Mouse (Mus musculus): ENCODE results near the gene Nfrkb.

Nfrkb gene

DNA sequence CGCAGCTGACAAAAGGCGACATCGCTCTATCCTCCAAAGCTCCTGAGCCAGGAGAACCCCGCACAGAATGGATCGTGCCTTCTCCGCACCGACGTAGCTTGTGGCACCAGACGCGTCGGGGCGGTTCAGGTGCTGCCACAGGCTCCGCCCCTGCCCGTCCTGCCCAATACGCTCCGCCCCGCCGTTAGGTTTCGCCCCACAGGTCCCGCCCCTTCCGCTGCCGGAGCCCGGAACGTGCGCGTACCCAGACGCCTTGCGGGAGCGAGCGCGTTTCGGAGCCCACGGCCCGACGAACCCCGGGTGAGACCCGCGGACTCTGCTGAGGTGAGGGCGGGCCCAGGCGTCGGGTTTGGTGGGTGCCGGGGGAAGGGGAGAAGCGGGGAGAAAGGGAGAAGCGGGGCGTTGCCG is at the start of gene Nfrkb:
Nfrkb (plus strand) TSS at position 246 of the 408 bp plus-strand sequence.
- peak; percentile 97 to 98 for DNase-seq

DNA sequence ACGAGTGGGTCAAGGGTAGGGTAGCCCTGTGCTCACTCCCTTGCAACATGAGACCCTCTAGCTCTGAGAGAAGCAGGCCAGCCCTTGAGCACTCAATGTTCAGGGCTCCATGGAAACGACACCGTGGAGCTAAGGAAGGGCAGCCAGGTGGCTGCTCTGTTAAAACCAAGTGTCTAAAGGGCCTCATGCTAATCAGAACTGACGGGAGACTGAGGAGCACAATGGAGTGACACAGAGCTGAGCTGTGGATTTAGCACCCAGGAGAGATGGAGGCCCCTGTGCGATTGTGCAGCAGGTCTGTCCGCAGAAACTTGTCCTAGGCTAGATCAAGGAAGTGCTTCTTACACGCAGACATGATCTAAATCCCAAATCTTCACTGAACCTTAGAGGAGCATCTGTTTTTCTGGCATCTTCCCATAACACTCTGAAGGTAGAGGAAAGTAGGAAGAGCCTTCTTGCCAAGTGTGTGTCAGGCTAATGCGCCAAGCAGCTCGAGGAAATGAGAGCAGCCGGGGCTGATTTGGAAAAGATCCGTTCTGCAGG is 41.6 kb upstream of the Nfrkb start:
- DNase-seq, result no peak

DNA sequence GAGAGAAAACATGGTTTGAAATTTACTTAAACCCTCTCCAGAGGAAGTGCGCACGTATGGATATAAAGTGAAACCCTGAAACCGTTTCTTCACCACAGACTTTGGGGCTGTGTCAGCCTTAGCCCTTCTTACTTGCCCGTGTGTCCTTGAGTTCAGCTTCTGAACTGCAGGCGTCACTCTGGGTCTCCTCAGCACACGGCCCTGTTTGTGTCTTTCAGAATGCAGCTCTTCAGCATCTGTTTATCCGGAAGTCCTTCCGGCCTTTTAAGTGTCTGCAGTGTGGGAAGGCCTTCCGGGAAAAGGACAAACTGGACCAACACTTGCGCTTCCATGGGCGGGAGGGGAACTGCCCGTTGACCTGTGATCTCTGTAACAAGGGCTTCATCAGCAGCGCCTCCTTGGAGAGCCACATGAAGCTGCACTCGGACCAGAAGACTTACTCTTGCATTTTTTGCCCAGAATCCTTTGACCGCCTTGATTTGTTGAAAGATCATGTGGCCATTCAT is 39.4 kb upstream of the Nfrkb start:
- no peak for DNase-seq

DNA sequence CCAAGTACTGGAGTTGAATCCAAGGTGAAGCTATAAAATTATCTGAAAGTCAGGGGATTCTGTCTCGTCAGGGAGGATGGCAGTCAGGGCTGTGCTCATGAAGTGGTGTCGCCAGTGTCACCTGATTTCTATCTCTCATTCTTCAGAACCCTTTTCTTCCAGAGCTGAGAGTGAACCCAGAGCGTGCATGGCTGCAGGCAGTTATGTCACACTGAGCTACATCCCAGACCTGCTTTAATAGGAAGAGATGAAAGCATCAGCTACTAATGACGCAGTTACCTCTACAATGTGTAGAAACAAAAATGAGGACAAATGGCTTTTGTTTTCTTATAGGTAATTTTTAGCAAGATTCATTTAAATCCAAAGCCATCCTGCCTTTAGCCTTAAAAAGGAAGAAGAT is 37.5 kb upstream of the Nfrkb start:
- no peak for DNase-seq

DNA sequence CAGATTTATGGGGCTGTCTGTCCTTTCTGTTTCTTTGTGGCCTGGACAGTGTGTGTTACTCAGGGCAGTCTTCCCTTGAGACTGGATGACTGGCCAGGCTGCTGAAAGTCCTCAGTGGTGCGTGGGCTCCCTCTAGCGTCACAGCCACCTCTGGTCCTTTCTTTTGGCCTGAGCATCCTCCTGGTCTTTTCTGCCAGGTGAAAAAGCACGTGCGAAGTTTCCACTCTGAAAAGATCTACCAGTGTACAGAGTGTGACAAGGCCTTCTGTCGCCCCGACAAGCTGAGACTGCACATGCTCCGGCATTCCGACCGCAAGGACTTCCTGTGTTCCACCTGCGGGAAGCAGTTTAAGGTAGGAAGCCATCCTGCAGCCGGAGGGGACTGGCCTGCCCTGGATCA is 37.1 kb upstream of the Nfrkb start:
- DNase-seq, result peak; percentile 53 to 63

DNA sequence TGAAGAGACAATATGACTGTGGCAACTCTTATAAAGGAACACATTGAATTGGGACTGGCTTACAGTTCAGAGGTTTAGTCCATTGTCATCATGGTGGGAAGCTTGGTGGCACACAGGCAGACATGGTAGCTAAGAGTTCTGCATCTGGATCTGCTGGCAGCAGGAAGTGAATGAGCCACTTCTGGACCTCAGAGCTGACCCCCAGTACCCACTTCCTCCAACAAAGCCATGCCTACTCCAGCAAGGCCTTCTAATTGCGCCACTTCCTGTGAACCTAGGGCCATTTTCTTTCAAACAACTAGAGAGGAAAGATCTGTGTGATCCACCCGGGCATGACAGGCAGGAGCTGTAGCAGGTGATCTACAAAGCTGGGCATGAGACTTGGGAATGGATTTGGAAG is 33.3 kb upstream of the Nfrkb start:
- no peak for DNase-seq

DNA sequence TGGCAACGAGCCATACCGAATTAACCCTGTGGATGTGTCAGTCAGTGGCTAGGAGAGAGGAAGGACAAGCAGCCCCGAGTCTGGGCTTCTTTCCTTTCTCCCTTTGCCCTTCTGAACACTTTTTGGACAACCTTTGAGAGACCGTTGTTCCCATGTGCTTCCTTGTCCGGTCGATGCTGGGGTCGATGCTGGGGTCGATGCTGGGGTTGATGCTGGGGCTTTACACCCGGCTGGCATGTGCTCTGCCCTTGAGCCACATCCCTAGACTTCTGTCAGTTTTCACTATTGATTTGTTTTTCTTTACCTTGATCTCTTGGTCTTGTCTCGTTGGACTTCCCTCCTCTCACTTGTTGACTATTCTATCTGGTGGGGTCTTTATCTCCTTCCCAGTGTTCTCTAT is 32.5 kb upstream of the Nfrkb start:
- no peak for DNase-seq

DNA sequence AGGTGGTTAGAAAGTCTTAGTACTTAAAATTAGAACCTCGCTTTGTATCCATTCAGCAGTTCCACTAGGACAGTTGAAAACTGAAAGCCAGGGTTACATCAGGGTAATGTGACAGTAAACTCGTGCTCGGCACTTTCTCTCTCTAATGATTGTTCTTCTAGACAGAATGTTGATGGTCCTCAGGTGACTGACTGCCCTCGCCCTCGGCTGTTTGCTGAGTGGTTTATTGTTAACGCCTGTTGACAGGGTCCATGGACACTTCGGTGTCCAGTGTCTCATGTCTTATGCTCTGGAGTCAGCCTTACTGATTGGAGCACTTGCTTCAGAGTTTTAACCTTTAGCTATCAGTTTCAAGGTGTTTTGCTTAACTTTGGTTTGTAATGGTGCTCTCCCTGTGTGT is 31.9 kb upstream of the Nfrkb start:
- DNase-seq, result no peak

DNA sequence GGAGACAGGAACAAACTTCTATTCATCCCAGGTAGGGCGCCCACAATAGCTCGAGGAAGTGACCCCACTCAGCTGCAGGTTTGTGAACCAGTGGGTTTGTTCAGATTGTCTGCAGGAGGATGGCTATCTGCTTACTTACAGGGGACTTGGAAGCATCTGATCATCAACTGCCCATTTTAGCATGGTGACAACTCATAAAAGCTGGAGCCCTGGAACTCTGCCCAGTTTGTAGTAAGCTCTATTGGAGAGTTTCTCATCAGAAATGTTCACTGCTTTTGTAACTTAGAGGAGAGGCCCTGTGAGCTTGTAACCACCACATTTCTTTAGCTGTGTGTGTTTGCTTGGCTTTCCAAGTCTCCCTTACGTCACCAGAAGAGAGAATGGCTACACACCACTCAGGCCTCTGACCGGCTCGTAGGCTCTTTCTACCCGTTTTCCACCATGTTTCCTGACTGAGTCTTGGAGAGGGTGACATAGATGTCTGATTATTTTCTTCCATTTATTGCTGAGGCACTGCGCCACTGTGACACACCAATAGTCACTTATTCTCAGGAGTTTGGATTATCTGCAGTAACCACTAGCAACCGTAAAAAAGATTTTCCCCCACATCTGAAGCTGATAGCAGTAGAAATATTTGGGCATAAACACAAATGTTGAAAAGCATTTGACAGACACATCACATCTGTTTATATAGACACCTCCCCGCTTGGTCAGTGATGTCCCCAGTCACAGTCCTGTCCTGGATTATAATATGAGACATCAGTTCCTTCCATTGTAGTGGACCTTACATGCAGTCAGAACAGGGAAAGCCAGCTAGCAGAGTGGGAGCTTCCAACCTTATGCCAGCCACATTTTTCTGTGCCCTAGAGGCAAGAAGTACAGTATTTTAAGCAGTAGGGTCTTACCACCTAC is 22.0 kb upstream of the Nfrkb start:
- no peak for DNase-seq

DNA sequence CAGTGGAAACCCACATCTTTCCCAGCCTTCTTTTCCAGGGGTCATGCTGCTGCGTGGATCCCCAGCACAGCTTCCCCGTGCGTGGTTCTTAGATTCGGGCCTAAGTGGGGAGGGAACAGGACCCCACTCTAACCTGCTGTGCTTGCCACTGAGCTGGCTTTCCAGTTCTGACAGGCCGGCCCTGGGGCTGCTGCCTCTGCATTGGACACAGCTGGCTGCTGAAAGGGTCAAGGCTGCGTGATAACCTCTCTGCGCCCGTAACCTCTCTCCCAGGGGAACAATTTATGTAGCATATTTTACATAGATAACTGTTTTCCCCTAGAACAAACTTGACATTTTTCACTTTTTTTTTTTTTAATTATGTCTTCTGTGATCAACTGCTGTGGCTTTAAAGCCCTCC is 20.9 kb upstream of the Nfrkb start:
- DNase-seq, result no peak

DNA sequence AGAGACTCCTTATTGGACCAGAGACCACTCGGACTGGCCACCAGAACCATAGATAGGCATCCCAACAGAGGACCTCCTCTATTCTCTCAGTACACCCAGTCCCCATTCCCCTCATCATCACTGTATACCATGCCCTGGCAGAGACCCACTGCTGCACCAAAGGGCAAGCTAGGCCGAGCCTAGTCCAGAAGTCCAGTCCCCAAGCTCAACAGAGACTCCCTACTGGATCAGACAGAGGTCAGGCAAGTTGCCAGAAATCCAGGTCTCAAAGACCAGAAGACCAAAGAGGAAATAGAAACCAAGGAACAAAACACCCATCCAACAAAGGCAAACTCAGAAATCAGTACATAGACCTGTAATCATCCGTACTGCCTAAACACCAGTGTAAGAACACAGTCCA is 14.3 kb upstream of the Nfrkb start:
- DNase-seq, result no peak

DNA sequence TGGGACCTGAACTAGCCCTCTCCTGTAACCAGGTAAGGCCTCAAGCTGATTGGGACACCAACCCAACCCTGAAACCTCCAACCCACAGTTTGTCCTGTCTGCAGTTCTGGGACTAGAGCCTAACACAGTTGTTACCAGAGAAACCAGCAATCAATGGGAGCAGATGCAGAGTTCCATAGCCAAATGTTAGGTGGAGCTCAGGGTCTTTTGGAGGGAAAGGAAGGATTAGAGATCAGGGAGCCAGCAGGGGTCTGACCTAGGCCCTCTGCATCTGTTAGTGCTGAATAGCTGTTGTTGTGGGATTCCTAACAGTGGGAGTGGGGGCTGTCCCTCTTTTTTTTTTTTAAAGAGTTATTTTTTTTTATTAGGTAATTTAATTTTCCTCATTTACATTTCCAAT is 9.3 kb upstream of the Nfrkb start:
- DNase-seq, result no peak

DNA sequence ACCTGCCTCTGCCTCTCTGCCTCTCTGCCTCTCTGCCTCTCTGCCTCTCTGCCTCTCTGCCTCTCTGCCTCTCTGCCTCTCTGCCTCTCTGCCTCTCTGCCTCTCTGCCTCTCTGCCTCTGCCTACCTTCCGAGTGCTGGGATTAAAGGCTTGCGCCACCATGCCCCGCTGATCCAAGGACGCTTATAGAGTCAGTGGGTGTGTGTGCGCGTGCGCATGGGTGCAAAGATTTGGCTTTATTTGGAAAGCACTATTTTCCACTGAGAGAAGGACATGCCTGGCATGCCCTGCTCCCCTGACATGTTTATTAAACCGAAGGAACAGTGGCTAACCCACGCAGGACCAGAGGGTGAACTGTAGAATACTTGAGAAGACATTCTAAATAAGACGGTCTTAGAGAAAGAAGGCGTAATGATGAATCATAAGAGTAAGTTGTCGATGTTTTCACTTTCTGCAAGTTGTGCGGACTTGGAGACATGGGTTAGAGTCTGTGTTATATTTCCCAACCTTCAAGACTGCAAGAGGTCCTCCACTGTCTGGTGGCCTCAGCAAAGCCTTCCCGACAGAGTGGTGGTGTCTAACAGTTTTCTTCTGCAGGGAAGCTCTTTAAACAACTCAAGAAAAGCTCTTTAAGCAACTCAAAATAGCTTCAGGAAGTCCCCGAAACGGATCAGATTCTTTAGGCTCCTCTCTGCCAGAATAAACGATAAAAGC is 1.0 kb upstream of the Nfrkb start:
- DNase-seq, result no peak

DNA sequence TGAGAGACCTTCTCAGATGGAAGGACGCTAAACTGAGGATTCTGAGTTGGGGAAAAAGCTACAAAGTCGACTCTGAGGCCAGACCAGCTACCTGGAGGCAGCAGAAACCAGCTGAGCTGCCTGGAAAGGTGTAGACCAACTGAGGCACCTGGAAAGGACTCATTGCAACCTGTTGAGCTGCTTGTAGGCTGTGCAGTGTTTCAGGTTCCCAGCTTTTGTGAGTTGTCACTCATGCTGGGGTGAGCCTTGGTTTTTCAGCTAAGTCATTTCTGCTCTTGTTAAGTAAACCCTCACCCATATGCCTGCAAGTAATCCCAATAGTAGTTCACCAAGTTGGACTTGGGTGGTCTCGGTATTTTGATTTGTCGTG is 507 bp upstream of the Nfrkb start:
- peak in 1 of 2 experiments; percentile 7 for DNase-seq

DNA sequence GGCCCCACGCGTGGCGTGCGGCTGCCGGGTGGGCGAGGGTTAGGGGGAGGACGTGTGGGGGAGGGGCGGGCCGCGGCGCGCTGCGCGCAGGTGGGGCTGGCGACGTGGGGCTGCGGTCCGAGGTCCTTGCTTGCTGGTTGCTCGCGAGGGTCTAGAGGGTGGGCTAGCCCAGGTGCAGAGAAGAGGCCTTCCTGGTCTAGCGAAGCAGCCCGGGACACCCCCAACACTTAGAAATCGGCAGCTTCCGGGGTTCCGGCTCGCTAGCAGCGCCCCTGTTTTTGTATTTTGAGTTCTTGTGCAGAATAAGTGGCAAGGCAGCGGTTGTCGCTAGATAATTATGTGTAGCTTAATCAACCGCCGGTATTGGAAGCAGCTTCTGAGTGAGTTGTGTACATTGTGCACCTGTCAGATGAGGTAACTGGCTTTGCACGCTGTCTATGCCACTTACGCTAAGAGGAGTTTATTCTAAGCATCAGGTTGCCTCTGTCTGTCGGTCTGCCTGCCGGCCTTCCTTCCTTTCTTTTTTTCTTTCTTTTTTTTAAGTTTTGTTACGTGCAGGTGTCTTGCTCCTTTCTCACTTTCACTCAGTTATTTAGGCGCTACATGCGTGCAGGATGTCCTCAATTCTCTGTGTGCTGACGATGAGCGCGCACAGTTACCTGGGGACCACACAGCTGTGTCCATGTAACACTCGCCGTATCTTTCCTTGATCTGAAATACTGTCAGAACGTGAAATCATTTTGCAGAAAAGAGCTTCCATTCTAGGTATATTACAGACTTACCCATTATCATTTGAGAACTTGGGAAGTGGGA is 582 bp downstream of the Nfrkb start:
- DNase-seq, result peak; percentile 9 to 19

DNA sequence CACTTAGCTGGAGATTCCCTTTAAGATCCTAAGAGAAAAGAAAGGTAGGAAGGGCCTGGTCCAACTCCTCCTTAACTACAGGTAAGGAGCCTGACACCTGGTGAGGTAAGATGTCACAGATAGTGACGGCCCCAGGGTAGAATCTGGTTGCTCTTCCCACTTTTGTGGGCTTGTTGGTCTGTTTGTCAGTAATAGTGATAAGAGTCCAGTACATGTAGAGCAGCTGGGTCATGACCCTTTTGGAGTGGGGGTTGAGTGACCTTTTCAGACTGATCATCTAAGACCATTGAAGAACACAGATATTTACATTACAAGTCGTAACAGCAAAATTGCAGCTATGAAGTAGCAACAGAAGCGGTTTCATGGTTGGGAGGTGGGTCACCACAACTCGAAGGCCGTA is 1.2 kb downstream of the Nfrkb start:
- no peak for DNase-seq

DNA sequence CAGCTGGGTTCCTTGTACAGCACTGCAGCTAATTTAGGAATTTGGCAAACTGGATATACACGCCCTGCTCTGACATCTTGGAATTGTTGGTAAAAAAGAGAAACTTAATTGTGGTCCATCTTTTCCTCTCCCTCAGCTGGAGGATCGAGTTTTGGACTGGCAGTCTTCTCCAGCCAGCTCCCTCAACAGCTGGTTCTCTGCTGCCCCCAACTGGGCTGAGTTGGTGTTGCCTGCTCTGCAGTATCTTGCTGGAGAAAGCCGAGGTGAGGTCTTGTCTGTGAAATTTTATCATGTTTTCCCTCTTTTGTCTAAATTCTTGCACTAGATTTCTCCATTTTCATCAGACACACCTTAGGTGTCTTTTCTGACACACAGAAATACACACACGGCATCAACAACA is 14.4 kb downstream of the Nfrkb start:
- DNase-seq, result peak; percentile 60 to 62

DNA sequence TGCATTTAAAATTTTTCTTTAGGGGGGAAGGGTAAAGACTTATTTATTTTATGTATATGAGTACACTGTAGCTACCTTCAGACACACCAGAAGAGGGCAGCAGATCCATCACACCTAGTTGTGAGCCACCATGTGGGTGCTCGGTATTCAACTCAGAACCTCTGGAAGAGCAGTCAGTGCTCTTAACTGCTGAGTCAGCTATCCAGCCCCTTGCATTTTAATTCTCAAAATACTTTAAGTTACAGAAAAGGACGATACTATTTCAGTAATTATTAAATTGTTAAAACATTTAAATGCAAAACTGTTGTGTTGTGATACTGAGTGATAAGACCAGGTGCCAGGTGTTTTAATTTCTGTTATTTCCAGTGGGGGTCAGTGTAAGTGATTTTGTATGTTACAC is 18.3 kb downstream of the Nfrkb start:
- DNase-seq, result no peak

DNA sequence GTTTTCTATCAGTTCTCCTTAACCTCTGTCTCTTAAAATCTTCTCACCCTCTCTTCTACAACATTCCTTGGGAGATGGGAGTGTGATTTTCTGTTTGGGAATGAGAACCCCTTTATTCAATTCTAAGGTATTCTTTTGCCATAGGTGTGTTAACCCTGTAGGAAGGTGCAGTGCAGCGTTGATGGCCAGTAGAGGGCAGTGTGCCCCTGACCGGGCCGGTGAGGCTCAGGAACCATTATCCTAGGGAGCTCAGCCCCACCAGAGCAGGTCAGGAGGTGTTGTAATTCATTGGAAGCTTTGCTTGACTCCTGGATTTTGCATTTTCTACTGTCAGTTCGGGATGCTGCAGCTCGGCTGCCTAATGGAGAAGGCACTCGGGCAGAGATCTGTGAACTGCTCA is 19.2 kb downstream of the Nfrkb start:
- peak in 1 of 2 experiments; percentile 11 for DNase-seq

DNA sequence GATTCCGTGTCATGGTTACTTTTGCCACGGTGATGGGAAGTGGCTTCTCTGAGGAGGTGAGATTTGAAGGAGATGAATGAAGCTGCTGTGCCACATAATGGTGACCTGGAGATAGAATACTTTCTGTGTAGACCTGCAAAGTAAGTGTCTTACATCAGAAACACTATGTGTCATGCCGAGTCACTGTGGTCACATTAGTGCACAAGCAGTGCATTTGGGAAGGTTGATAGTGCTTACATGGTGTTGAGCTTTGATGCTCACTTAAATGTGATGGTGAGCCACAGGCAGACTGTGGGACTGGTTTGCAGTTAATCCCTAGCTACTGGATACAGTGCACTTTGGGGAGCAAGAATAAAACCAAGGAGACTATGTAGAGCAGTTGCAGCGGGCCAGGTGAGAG is 26.2 kb downstream of the Nfrkb start:
- DNase-seq, result no peak

DNA sequence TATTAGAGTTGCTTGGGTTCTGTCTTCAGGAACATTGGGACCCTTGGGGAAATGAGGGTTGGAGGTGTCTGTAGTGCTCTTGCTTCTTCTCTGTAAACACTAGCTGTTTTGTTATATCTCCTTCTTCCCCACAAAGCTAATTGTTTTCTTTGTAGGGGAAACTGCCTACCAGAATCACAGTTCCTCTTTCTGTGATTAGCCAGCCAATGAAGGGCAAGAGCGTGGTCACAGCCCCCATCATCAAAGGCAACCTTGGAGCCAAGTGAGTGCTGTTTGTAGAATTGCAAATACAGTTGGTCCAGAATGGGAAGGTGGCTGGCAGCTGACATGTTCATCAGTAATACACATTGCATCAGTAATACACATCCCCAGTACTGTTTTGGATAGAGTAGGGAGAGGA is 32.8 kb downstream of the Nfrkb start:
- DNase-seq, result no peak

DNA sequence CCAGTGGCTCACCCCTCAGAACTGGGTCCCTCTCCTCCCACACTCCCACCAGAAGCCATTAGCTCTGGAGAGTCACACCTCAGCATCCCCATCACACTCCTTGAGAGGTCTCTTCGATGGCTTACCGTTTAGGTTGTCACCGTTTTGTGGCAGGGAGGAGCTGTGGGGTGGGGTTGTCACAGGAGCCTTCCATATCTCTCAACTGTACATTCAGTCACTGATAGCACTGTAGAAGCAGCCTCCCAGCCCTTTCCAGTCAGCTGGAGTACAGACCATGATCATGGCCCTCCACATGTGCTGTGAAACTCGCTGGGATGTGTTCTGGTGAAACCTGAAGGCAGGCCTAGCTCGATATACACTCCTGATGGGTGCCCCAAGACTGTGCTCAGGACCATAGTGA is 36.2 kb downstream of the Nfrkb start:
- DNase-seq, result no peak

DNA sequence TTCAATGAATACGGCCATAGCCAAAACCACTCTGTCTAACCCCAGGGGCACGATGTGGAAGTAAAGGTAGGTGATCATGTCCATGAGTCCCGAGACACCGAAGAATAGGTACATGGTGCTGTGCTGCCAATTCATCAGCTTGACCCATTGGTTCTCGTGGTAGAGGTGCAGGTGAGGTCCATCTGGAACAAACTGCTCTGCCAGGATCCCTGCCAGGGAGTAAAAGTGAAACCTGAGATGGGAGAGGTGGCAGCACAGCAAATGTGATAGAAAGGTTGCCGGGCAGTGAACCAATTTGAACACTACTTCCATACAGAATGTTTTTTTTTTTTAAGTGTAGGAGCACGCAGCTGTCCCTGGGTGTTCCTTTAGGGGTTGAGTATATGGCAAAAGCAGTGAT is 43.0 kb downstream of the Nfrkb start:
- DNase-seq, result no peak

Measured in thymus, postnatal 36 days (tissue).